Mouse (Mus musculus): Measurements from ENCODE around the gene Hist1h2bg. TPM values are rescaled to one million over a fixed set of nuclear protein-coding genes. Genes with fewer than 3 reads are reported as not detected.
"Not testable (repeated sequence)": the region's sequence is repeated elsewhere in the genome, so short reads cannot be mapped to it uniquely, and the experiment has no call there.

The Hist1h2bg gene
- polyA plus RNA-seq, 1 experiment from 2014 or later, result 10.6 TPM

GRCm38 (mm10) chr13:23542225-23542980 is 28.8 kb upstream of the Hist1h2bg start:
- not testable (repeated sequence) for H3K27me3 ChIP-seq; H3K36me3 ChIP-seq; H3K4me1 ChIP-seq; ATAC-seq (ENCODE audit: insufficient number of reproducible peaks, insufficient read depth, low FRiP score, low TSS enrichment, low read depth); H3K9me3 ChIP-seq
- Histone ChIP-seq H3K27ac (peak overlapping the region; percentile 92), H3K4me3 (peak overlapping the region; percentile 51), H3K9ac (peak overlapping the region; percentile 74), H3K4me2 (peak overlapping the region; percentile 68)
- 3% methylated on average over 3 of the region's 3 CpGs for WGBS

GRCm38 (mm10) chr13:23542999-23543607 is 28.1 kb upstream of the Hist1h2bg start, which contains the start of gene Hist1h2bh:
Hist1h2bh (minus strand) TSS chr13:23543392.
- H3K4me1 ChIP-seq, H3K27me3 ChIP-seq, H3K36me3 ChIP-seq, H3K9me3 ChIP-seq: not testable (repeated sequence)
- Histone ChIP-seq H3K27ac (peak within 1 kb of the TSS; percentile 97), H3K4me3 (peak within 1 kb of the TSS; percentile 51), H3K9ac (peak within 1 kb of the TSS; percentile 74), H3K4me2 (peak within 1 kb of the TSS; percentile 69)
- ATAC-seq (ENCODE audit: insufficient number of reproducible peaks, insufficient read depth, low FRiP score, low TSS enrichment, low read depth), result peak; percentile 91
- under 1% methylated on average over 27 of the region's 42 CpGs for whole genome bisulfite sequencing

DNA sequence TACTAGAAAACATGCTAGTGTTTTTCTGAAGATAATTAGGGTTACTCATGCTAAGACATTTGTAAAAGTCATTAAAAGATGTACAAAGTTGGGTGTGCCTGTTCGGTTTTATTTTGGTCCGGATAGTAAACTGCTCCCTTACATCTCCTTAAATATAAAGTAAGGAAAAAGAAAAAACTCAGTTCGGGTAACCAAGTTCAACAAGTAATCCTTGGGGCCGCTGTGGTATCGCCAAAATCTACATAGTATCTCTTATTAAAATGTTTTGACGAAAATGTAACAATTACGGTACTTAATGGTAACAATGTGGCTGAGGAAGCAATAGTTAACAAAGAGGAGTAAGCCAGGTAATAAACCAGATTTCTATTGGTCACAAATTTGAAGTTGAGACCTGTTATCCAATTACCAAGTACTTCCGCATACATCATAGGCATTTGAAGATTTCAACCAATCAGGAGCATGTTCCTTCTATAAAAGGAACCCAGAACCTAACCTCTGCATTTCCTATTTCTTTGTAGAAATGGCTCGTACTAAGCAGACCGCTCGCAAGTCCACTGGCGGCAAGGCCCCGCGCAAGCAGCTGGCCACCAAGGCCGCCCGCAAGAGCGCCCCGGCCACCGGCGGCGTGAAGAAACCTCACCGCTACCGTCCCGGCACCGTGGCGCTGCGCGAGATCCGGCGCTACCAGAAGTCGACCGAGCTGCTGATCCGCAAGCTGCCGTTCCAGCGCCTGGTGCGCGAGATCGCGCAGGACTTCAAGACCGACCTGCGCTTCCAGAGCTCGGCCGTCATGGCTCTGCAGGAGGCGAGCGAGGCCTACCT is 27.0 kb upstream of the Hist1h2bg start, which contains the start of gene Hist1h3f:
Gene Hist1h3f (plus strand): TSS at position 88 of the 822 bp plus-strand sequence.
- Histone ChIP-seq H3K27me3 (no peaks in the 10 kb centered on the region), H3K4me3 (peak within 1 kb of the TSS; percentile 51), H3K9me3 (no peaks in the 10 kb centered on the region), H3K4me1 (no peaks in the 10 kb centered on the region; the same call in 1 of the 2 replicates), H3K4me2 (peak within 1 kb of the TSS; percentile 69), H3K9ac (peak within 1 kb of the TSS; percentile 76), H3K27ac (peak within 1 kb of the TSS; percentile 97), H3K36me3 (no peaks in the 10 kb centered on the region)
- under 1% methylated on average over 22 of the region's 45 CpGs for WGBS
- peak; percentile 91 for ATAC-seq (ENCODE audit: insufficient number of reproducible peaks, insufficient read depth, low FRiP score, low TSS enrichment, low read depth)

GRCm38 (mm10) chr13:23544787-23545120 is 26.4 kb upstream of the Hist1h2bg start:
- H3K27ac ChIP-seq, result peak overlapping the region; percentile 97
- not testable (repeated sequence) for H3K4me1 ChIP-seq; H3K27me3 ChIP-seq; H3K36me3 ChIP-seq; ATAC-seq (ENCODE audit: insufficient number of reproducible peaks, insufficient read depth, low FRiP score, low TSS enrichment, low read depth); H3K9me3 ChIP-seq
- peak overlapping the region; percentile 76 for H3K9ac ChIP-seq
- peak overlapping the region; percentile 51 for H3K4me3 ChIP-seq
- H3K4me2 ChIP-seq, result peak overlapping the region; percentile 69
- WGBS, result 0% methylated on average over 13 of the region's 14 CpGs

DNA sequence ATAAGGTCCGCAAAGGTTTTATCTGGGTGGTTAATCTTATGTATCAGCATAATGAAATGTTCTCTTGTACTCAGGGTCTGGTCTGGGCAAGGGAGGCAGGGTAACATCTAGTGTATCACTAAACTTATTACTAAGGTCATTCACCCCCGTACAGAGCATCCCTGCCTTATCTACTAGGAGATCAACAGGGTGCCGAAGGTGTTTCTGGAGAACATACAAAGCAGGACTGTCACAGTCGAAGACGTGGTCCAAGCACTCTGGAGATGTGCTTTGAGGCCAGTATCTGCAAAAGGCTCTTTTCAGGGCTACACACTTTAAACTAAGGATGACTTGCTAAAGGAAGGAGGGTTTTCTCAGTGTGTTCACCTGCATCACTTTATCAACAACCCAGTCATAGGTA is 24.5 kb upstream of the Hist1h2bg start:
- H3K4me2 ChIP-seq, result 0 out of 2 replicates have a peak overlapping the region, but pooled peaks have one; percentile 0
- no peak overlapping the region for H3K4me3 ChIP-seq
- H3K36me3 ChIP-seq, result no peaks in the 10 kb centered on the region
- WGBS, result 81% methylated on average over 5 of the region's 5 CpGs
- no peaks in the 10 kb centered on the region for H3K9me3 ChIP-seq
- peak overlapping the region; percentile 23; the same call in 1 of the 2 replicates for H3K27ac ChIP-seq
- no peak for ATAC-seq (ENCODE audit: insufficient number of reproducible peaks, insufficient read depth, low FRiP score, low TSS enrichment, low read depth)
- H3K4me1 ChIP-seq, result peaks cover 6% of the 10 kb centered on the region
- H3K9ac ChIP-seq, result no peak overlapping the region
- no peaks in the 10 kb centered on the region for H3K27me3 ChIP-seq

GRCm38 (mm10) chr13:23550761-23551145 is 20.4 kb upstream of the Hist1h2bg start:
- 6% methylated on average over 3 of the region's 3 CpGs for WGBS

DNA sequence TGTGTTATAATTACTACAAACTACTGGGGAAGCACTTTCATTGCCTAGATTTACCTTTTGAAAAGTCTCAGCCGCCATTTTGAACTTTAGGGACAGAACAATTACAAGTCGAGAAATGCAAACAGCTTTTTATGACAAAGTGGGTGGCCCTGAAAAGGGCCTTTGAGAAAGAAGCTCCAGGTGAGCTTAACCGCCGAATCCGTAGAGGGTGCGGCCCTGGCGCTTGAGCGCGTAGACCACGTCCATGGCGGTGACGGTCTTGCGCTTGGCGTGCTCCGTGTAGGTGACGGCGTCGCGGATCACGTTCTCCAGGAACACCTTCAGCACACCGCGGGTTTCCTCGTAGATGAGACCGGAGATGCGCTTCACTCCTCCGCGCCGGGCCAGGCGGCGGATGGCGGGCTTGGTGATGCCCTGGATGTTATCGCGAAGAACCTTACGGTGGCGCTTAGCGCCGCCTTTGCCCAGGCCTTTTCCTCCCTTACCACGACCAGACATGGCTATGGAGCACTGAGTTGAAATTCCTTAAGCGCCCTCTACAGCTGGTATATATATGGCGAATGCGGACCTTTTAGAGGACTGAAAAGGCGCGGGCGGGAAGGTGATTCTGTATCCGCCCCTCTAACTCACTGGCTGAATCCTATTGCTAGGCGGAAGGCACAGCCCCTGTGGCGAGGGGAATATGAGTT is 19.9 kb upstream of the Hist1h2bg start, which contains the start of gene Hist1h4f:
Gene Hist1h4f (minus strand): TSS at position 503 of the 689 bp plus-strand sequence.
- H3K9me3 ChIP-seq, H3K27me3 ChIP-seq, H3K36me3 ChIP-seq: not testable (repeated sequence)
- Histone ChIP-seq H3K4me2 (peak within 1 kb of the TSS; percentile 72), H3K4me3 (peak within 1 kb of the TSS; percentile 48), H3K27ac (peak within 1 kb of the TSS; percentile 94), H3K4me1 (peaks cover 16% of the 10 kb centered on the region), H3K9ac (peak within 1 kb of the TSS; percentile 71)
- under 1% methylated on average over 47 of the region's 47 CpGs for WGBS
- peak; percentile 79 for ATAC-seq (ENCODE audit: insufficient number of reproducible peaks, insufficient read depth, low FRiP score, low TSS enrichment, low read depth)

More at GRCm38 (mm10) chr13:23550761-23551145, 20.4 kb upstream of the Hist1h2bg start:
- peak overlapping the region; percentile 71 for H3K9ac ChIP-seq
- H3K4me1 ChIP-seq, result peaks cover 16% of the 10 kb centered on the region
- peak overlapping the region; percentile 48 for H3K4me3 ChIP-seq
- H3K4me2 ChIP-seq, result peak overlapping the region; percentile 72
- ATAC-seq (ENCODE audit: insufficient number of reproducible peaks, insufficient read depth, low FRiP score, low TSS enrichment, low read depth), result no peak
- H3K27me3 ChIP-seq, result no peaks in the 10 kb centered on the region
- H3K36me3 ChIP-seq, result no peaks in the 10 kb centered on the region
- peak overlapping the region; percentile 94 for H3K27ac ChIP-seq
- no peaks in the 10 kb centered on the region for H3K9me3 ChIP-seq

DNA sequence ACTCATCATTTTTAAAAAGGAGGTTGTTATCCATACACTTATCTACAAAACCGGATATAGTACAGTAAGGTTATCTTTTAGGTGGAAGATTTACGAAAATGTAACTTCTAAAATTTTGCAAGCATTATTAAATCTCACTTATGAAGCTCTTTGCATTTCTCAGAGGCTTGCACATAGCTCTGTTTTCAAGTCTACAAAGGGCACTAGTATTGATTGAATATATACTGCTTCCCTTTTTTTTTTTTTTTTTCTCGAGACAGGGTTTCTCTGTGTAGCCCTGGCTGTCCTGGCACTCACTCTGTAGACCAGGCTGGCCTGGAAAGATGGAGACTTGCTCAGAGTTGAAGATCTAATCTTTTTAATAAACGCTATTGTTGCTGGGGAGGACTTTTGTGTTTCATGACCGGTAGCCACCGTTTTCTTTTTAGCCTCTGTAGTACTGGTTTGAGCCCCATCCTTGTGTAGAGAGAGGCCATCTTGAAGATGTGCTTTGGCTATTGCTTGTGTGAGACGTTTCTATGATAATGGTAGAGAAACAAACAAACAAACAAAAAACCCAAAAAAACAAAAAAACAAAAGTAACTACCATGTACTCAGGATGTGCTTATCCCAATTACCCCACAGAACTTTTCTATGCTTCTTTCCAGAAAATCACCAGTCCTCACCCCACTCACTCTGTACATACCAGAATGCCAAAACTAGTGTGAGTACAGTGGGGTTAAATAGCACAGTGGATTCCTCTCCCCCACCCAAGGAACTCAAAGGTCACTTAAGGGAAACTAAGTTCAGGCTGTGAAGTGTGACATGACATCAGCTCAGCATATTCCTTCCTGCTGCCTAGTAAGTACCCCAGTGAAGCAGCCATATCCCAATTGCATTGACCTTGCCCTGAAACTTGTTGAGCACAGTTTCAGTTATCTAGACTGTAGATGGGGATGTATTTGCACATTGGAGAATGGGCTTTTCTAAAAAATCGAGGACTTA is 19.0 kb upstream of the Hist1h2bg start:
- peak overlapping the region; percentile 71; the same call in 1 of the 2 replicates for H3K9ac ChIP-seq
- WGBS, result 52% methylated on average over 8 of the region's 8 CpGs
- peak overlapping the region; percentile 48 for H3K4me3 ChIP-seq
- no peak for ATAC-seq (ENCODE audit: insufficient number of reproducible peaks, insufficient read depth, low FRiP score, low TSS enrichment, low read depth)
- peak overlapping the region; percentile 94 for H3K27ac ChIP-seq
- no peaks in the 10 kb centered on the region for H3K9me3 ChIP-seq
- H3K4me2 ChIP-seq, result peak overlapping the region; percentile 72
- H3K36me3 ChIP-seq, result no peaks in the 10 kb centered on the region
- H3K4me1 ChIP-seq, result peaks cover 20% of the 10 kb centered on the region
- H3K27me3 ChIP-seq, result no peaks in the 10 kb centered on the region

- Histone ChIP-seq H3K36me3 (no peaks in the 10 kb centered on the region), H3K4me2 (peak within 1 kb of the TSS; percentile 91), H3K27me3 (no peaks in the 10 kb centered on the region), H3K4me3 (0 out of 2 replicates have a peak within 1 kb of the TSS, but pooled peaks have one; percentile 48), H3K9ac (peak within 1 kb of the TSS; percentile 89; the same call in 1 of the 2 replicates), H3K27ac (peak within 1 kb of the TSS; percentile 99), H3K9me3 (no peaks in the 10 kb centered on the region), H3K4me1 (peaks cover 20% of the 10 kb centered on the region)
- no peak for ATAC-seq (ENCODE audit: insufficient number of reproducible peaks, insufficient read depth, low FRiP score, low TSS enrichment, low read depth)
These were observed 18.2 kb upstream of the Hist1h2bg start, which contains the start of gene Hist1h1d for GRCm38 (mm10) chr13:23552962-23553361. Hist1h1d (plus strand) TSS chr13:23553262.

DNA sequence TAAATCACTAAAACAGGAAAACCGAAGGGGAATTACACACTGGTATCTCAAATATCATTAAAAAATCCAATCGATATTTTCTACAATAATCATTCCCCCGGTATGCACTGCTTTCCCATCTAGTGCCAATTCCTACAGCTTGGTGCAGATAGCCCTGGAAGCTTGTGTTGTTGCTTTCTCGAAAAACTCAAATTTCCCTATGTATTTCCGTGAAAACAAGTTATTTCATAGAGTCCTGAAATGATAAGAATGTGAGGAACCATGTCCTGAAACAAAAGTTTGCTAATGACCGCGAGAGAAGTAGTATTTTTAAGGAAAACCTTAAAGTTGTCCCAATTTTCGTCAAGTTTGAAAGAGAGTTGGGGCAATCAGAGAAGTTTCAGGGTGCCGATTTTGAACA is 16.8 kb upstream of the Hist1h2bg start:
- WGBS, result 24% methylated on average over 9 of the region's 9 CpGs
- peak overlapping the region; percentile 91 for H3K4me2 ChIP-seq
- ATAC-seq (ENCODE audit: insufficient number of reproducible peaks, insufficient read depth, low FRiP score, low TSS enrichment, low read depth), result no peak
- H3K27ac ChIP-seq, result peak overlapping the region; percentile 99
- peaks cover 20% of the 10 kb centered on the region for H3K4me1 ChIP-seq
- H3K36me3 ChIP-seq, result no peaks in the 10 kb centered on the region
- peak overlapping the region; percentile 63 for H3K4me3 ChIP-seq
- no peaks in the 10 kb centered on the region for H3K9me3 ChIP-seq
- H3K9ac ChIP-seq, result peak overlapping the region; percentile 89
- no peaks in the 10 kb centered on the region for H3K27me3 ChIP-seq

Measured in embryonic facial prominence, embryonic 13.5 days (tissue).